Mouse (Mus musculus) cerebral cortex, adult 2 months (tissue): ENCODE results near the gene Nup43.

Source experiments
- WGBS: fragments of 180-500 bp; shearing (Covaris S2); methylation state at CpG from one replicate; pipeline ENCODE4 v1.1.7; 2018; 5-methylcytosine and 5-hydroxymethylcytosine counted together

Nup43 gene

DNA sequence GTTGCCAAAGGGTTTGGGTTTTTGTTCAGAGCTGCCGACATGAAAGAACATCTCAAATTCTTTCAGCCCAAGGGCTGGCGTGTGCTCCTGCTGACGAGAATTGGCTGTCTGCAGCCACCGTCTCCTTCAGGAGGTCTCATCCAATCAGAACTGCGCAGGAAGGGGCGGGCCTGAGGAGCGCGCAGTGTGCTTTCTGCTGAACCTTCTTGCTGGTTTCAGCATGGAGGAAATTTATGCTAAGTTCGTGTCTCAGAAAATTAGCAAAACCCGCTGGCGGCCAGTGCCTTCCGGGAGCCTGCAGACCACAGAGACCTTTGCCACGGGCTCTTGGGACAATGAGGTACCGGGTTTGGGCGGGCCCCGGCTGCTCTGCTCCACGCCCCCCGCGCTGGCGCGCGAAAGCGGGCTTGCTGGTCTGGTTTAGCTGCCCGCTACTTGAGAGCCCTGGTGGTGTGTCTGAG lies at the start of gene Nup43:
Nup43 (plus strand) TSS at position 162 of the 461 bp plus-strand sequence.
- WGBS = under 1% methylated on average over 24 of the region's 24 CpGs

DNA sequence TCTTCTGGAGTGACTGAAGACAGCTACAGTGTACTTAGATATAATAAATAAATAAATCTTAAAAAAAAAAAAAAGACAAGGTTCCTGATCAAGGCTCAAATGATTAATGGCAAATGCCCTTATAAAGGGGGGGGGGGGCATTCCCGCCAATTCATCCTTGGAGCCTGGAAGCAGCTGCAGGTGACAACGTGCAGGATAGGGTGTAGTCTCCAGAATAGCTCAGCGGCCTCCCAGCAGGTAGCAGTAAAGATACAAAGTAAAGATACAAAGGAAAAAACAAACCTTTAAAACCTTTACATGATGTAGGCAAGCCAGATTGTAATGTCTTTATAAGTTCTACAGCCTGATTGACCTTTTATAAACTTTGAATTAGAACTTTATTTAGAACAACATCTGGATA lies 49.7 kb upstream of the Nup43 start:
- WGBS = 56% methylated on average over 3 of the region's 3 CpGs

DNA sequence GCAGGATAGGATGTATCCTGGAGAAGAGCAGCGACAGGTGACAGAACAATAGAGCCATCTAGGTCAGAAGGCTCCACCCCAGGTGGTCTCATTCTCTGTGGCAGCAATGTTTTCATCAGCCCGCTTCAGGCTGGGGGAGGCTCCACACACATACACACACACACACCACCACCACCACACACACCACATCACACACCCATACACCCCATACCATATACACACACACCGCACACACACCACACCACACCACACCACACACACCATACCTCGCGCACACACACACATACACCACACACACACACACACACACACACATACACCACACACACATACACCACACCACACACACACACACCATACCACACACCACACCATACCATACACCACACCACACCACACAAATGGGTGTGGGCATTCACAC lies 47.5 kb upstream of the Nup43 start:
- WGBS = 90% methylated on average over 5 of the region's 5 CpGs

DNA sequence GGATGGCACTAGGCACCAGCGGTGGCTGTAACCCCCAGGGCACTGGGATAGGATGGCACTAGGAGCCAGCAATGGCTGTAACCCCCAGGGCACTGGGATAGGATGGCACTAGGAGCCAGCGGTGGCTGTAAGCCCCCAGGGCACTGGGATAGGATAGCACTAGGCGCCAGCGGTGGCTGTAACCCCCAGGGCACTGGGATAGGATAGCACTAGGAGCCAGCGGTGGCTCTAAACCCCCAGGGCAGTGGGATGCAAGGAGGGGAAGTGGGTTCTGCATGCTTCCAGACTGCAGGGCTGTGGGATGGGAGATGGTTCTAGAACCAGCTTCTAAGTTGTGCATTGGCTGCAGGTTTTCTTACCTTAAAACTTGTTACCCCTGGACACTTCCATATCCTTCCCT lies 46.6 kb upstream of the Nup43 start:
- WGBS = 92% methylated on average over 5 of the region's 5 CpGs

DNA sequence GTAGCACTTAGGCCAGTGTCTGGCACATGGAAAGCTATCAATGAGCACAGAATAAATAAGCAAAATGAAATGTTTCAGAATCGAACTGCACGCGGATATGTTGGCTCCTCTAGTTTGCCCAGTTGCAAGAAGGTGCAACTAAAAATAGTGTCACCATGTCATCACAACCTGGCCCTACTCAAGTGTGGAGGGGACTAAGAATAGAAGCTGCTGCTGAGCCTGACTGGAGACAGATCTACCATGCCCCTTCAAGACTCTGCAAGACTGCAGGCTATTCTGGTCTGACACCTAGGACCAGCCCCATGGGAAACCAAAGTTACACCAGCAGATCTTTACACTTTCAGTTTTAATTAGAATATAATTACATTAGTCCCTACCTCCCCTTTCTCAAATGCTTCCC lies 44.9 kb upstream of the Nup43 start:
- WGBS = 59% methylated on average over 3 of the region's 3 CpGs

- WGBS = 93% methylated on average over 3 of the region's 3 CpGs
Observed at GRCm38 (mm10) chr10:7623861-7624518, 43.3 kb upstream of the Nup43 start.

GRCm38 (mm10) chr10:7629092-7629491 lies 38.2 kb upstream of the Nup43 start:
- WGBS = 90% methylated on average over 4 of the region's 4 CpGs

DNA sequence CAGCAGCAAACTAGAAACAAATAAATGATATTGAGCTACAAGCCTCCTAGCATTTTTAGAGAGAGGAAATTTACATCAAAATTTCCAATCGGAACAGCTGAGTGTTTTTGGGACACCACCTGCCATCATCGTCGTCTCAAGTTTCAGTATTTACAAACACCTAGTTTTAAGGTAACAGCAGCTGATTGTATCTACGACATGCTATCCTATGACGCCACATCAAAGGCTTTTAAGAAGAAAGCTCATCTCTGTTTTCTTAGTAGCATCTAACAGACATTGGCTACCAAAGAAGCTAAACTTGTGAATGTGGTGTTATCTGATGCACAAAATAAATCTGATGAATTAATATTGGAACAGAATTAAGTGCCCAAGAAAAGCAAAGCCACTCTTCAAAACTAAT lies 37.0 kb upstream of the Nup43 start:
- WGBS = 77% methylated on average over 5 of the region's 5 CpGs

DNA sequence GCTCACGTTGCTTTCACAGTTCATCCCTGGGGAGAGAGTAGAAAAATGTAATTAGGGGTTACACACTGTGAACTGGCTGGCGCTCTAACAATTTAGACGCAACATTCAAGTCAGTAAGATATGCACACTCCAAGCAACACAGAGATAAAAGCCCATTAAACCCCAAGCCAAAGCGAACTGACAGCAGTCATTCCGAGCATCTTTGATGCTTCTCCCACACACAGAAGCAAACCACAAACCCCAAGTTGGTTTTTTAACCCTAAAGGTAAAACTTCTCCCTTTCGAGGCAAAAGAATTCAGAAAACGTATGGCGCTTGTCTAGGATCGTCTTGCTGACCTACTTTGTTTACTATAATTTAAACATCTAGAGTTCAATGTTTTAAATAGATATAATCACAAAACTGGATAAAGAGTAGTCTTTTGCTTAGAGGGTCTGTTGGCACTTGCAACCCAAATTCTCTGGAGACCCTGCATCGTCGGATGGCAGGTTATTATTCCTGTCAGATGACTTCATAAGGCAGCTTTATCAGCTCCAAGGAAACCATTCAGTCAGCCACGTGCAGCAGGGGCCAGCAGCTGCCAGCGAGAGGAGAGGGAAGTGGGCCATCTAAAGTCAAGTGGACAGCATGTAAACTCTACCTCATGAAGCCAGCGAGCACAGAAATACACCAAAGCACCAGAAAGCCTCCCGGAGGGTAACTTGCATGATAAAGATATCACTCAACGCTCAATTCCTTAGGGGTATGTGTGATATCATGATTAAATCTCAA lies 36.2 kb upstream of the Nup43 start:
- WGBS = 63% methylated on average over 16 of the region's 16 CpGs

- 95% methylated on average over 12 of the region's 12 CpGs for whole genome bisulfite sequencing
Observed at GRCm38 (mm10) chr10:7640366-7640765, 26.9 kb upstream of the Nup43 start.

GRCm38 (mm10) chr10:7645911-7646310 lies 21.4 kb upstream of the Nup43 start:
- WGBS = 48% methylated on average over 2 of the region's 2 CpGs

DNA sequence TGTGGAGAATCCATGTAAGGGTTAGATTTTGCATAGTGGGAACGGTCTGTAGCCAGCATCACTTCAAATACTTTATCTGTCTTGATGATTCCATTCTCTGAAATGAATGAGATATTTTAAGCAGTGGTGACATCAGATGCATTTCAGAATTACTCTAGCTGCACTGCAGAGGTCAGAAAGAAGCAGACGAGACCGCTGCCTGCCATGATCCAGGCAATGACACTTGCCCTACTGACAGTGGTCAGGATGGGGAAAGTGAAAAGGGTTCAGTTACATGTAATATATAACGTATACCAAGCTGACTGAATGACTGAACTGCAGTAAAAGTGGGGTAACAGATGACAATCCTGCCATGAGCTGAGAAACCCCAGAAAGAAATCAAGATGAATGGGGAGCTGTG lies 18.2 kb upstream of the Nup43 start:
- WGBS = 55% methylated on average over 4 of the region's 4 CpGs

DNA sequence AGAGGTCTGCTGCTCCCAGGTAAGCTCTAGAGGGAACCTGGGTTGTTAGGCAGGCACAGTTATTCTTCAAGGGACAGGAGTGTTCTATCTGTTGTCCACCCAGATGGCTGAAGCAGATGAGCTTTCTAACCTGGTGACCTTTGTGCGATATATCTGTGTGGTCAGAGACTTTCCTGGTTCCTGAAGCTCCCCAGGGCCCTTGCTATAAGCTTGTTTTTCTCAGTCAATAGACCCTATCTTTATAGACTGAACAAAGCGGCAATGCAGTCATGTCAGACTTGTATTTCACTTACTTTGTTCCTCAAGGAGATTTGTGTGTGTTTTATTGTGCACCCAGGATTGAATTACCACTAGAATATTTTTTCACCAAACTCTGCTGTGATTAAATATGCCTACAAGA lies 16.2 kb upstream of the Nup43 start:
- 92% methylated on average over 2 of the region's 2 CpGs for WGBS

- WGBS = under 1% methylated on average over 44 of the region's 44 CpGs
Observed at GRCm38 (mm10) chr10:7662471-7663141, 4.7 kb upstream of the Nup43 start.

DNA sequence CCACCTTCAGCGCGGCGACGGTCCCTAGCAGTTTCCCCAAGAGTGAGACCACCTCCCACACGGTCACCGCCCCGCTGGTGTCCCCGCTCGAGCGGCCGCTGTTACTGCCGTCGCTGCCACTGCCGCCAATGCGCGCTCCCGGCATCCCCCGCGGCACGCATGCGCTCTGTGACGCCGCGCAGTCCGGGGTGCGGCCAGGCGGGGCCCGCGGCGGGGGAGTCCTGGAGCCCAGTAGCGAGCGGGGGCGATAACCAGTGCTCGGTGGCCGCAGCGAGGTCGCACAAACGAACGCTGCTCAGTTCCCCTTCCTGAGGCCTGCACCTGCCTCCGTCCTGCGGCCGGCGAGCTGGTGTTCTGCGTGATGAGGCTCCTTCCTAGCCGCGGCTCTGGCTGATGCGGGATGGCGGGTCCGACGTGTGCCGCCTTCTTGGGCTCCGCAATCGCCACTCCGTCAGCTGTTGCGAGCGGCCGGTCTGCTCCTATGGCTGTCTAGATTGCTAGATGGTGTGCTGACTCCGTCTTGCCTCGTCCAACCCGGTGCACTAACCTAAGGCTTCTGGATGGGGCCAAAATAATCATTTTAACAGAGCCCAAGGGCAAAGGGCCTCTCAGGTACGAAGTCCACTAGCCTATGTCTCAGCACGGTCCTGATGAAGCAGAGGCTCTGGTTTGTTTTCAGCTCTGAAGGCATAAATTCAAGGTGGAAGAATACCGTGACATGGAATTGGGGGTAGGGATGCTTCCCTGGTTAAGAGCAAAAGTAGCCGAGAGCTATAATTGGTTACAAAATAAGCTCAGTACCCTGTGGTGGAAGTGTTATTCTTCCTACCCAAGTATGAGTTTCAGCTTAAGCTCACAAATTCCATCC lies 3.9 kb upstream of the Nup43 start:
- WGBS = under 1% methylated on average over 64 of the region's 64 CpGs

GRCm38 (mm10) chr10:7664027-7664526 lies 3.2 kb upstream of the Nup43 start:
- 40% methylated on average over 6 of the region's 6 CpGs for WGBS

DNA sequence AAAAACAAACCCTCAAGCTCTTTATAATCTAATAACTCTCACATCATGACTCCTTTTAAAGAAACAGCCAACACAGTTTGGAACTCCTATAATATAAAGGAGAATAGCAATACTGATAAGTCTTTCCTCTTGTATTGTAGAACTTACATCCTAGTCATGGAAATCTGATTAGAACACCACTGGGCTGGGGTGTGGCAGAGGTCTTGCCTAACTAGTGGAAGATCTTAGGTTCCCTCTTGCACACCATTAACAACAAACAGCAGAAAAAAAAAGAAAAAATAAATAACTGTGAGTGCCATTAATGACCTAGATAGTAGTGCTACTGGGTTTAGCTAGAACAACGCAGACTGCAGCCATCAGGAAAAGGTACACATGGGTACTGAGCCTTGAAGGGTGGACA lies 2.4 kb upstream of the Nup43 start:
- 91% methylated on average over 1 of the region's 1 CpGs for WGBS

DNA sequence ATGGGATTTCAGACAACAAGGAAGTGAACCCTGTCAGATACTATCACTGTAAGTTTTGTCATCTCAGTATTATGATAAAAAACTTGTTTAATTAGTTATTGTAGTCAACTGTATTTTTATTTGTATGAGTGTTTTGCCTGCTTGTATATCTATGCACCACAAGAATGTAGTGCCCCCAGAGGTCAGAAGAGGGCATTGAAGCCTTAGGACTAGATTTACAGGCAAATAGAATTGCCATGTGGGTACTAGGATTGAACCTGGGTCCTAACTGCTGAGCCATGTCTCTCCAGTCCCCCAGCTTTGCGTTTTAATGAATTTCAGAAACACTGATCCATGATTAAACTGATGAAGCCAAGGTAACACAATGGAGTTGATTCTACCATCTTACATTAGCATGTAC lies 6.4 kb downstream of the Nup43 start:
- WGBS = 65% methylated on average over 1 of the region's 1 CpGs

DNA sequence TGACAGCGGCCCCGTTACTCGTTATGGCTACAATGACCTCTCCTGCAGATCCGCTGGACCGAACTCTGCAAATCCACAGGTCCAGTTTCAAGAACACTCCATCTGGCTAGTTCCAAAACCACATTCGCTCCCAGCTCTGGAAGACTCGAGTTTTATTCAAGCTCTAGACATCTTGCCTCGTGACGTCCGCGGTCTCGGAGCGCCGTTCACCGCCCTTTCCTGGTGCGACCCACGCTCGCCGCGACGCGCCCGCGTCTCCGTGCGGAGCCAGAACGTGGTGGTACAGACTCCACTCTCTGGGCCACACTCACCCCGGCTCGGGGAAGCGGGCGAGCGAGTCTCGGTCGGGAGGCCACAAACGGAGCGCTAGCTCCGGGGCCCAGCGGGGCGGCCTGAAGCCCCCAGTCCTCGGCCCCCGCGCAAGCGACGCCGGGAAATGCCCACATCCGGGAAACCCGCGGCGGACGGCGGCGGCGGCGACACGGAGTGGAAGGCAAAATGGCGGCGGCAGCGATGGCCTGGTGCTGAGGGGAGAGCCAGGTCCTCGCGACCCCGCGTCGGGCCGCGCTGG lies 13.5 kb downstream of the Nup43 start, which contains the start of the genes Pcmt1 and Lats1:
Pcmt1 (minus strand) TSS at position 406 of the 571 bp plus-strand sequence.
Lats1 (plus strand) TSS at position 484 of the 571 bp plus-strand sequence.
- WGBS = under 1% methylated on average over 65 of the region's 65 CpGs

DNA sequence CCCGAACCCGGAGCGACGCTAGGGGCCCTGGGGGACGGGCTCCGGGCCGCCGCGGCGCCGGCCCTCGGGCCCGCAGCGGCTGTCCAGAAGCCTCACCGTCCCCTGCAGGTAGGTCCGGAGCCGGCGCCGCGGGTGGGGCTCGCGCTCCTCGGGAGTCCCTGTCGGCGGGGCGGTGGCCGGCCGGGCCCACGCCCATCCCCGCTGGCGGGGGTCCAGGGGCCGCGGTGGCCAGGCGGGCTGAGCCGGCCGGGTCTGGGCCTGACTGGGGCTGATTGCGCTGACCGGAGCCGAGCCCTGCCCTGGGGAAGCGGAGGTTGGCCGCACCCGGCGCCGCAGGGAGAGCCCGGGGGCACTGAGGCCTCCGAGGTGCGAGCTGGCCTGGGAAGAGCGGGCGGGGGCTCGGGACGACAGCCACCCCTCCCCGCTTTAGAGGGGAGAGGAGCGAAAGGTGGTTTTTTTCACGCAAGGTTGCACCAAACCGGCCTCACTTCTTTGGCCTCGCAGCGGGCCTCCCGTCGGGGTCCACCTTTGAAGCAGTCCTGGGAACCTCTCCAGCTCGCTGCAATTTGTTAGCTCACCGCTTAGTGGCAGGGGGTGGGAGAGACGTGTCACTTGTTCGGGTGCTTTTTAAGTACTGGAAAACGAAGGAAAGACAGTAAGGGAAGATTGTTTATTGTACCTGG lies 14.2 kb downstream of the Nup43 start:
- WGBS = 1% methylated on average over 63 of the region's 64 CpGs
